Mouse (Mus musculus): ENCODE results near the gene Zdhhc18.
A peak's percentile ranks its signal among the peaks of the same experiment; 100 is the strongest.

Zdhhc18 gene

GRCm38 (mm10) chr4:133630326-133630920 is 19.5 kb downstream of the Zdhhc18 start:
- DNase-seq (ENCODE audit: low spot score), result no peak

- DNase-seq (ENCODE audit: low spot score), result no peak
Measured at GRCm38 (mm10) chr4:133629191-133629590, 20.8 kb downstream of the Zdhhc18 start.

- DNase-seq (ENCODE audit: low spot score), result no peak
Measured at GRCm38 (mm10) chr4:133628517-133628916, 21.4 kb downstream of the Zdhhc18 start.

GRCm38 (mm10) chr4:133627039-133627438 is 22.9 kb downstream of the Zdhhc18 start:
- no peak for DNase-seq (ENCODE audit: low spot score)

GRCm38 (mm10) chr4:133626621-133627020 is 23.3 kb downstream of the Zdhhc18 start:
- DNase-seq (ENCODE audit: low spot score), result no peak

GRCm38 (mm10) chr4:133626221-133626620 is 23.7 kb downstream of the Zdhhc18 start:
- no peak for DNase-seq (ENCODE audit: low spot score)

GRCm38 (mm10) chr4:133625621-133626071 is 24.3 kb downstream of the Zdhhc18 start:
- DNase-seq (ENCODE audit: low spot score), result peak; percentile 55

GRCm38 (mm10) chr4:133624830-133625229 is 25.1 kb downstream of the Zdhhc18 start:
- DNase-seq (ENCODE audit: low spot score), result no peak

- no peak for DNase-seq (ENCODE audit: low spot score)
Measured at GRCm38 (mm10) chr4:133622161-133622695, 27.7 kb downstream of the Zdhhc18 start.

- DNase-seq (ENCODE audit: low spot score), result no peak
Measured at GRCm38 (mm10) chr4:133620668-133621067, 29.3 kb downstream of the Zdhhc18 start.

GRCm38 (mm10) chr4:133619473-133620136 is 30.3 kb downstream of the Zdhhc18 start:
- peak; percentile 69 for DNase-seq (ENCODE audit: low spot score)

- DNase-seq (ENCODE audit: low spot score), result no peak
Measured at GRCm38 (mm10) chr4:133617936-133618335, 32.0 kb downstream of the Zdhhc18 start.

- no peak for DNase-seq (ENCODE audit: low spot score)
Measured at GRCm38 (mm10) chr4:133615416-133615815, 34.5 kb downstream of the Zdhhc18 start.

- peak; percentile 98 for DNase-seq (ENCODE audit: low spot score)
Measured at GRCm38 (mm10) chr4:133614274-133614761, 35.6 kb downstream of the Zdhhc18 start.

- no peak for DNase-seq (ENCODE audit: low spot score)
Measured at GRCm38 (mm10) chr4:133613867-133614266, 36.1 kb downstream of the Zdhhc18 start.

GRCm38 (mm10) chr4:133613026-133613425 is 36.9 kb downstream of the Zdhhc18 start:
- DNase-seq (ENCODE audit: low spot score), result no peak

- DNase-seq (ENCODE audit: low spot score), result no peak
Measured at GRCm38 (mm10) chr4:133612416-133612815, 37.5 kb downstream of the Zdhhc18 start.

- no peak for DNase-seq (ENCODE audit: low spot score)
Measured at GRCm38 (mm10) chr4:133611815-133612214, 38.1 kb downstream of the Zdhhc18 start.

- peak; percentile 76 for DNase-seq (ENCODE audit: low spot score)
Measured at GRCm38 (mm10) chr4:133609719-133610118, 40.2 kb downstream of the Zdhhc18 start.

- DNase-seq (ENCODE audit: low spot score), result no peak
Measured at GRCm38 (mm10) chr4:133607284-133607683, 42.7 kb downstream of the Zdhhc18 start.

GRCm38 (mm10) chr4:133605330-133605729 is 44.6 kb downstream of the Zdhhc18 start:
- no peak for DNase-seq (ENCODE audit: low spot score)

GRCm38 (mm10) chr4:133604856-133605255 is 45.1 kb downstream of the Zdhhc18 start:
- DNase-seq (ENCODE audit: low spot score), result no peak

- no peak for DNase-seq (ENCODE audit: low spot score)
Measured at GRCm38 (mm10) chr4:133604175-133604574, 45.8 kb downstream of the Zdhhc18 start.
